Mouse (Mus musculus): ENCODE data around the gene Slc12a9.
A peak's percentile ranks its signal among the peaks of the same experiment; 100 is the strongest.

Gene Slc12a9

DNA sequence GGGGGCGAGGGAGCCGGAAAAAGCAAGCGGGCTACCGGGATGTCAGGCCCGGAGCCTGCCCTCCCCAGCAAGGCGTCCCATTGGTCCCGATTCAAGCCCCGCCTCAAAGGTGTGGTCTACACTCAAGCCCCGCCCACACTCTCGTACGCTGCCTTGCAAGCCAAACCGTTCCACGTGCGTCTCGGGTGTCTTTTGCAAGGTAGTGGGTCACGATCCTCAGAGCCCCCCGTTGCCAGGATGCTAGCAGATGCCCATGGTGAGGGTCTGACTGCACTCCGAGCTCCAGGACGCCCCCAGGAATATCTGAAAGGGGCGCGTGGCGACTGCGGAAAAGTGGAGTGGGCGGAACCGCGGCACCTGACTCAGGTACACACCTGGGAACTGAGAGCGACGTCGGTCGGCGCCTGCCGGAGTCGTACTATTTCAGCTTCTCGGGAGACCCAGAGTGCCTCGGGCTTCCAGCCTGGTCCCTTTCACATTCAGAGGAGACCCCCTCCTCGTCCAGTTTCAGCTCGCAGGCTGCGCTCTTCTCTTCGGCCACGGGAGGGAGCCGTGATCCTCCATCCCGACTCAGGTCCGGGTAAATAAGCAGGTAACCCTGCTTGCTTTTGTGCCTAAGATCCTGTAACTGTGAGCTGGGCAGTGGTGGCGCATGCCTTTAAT, at the start of gene Slc12a9:
Gene Slc12a9 (minus strand): TSS at position 86 of the 663 bp plus-strand sequence.
- peak; percentile 93 for DNase-seq (ENCODE audit: extremely low read depth, insufficient read length, low spot score)

GRCm38 (mm10) chr5:137381152-137381551, 47.8 kb upstream of the Slc12a9 start:
- DNase-seq (ENCODE audit: extremely low read depth, insufficient read length, low spot score): peak; percentile 58

DNA sequence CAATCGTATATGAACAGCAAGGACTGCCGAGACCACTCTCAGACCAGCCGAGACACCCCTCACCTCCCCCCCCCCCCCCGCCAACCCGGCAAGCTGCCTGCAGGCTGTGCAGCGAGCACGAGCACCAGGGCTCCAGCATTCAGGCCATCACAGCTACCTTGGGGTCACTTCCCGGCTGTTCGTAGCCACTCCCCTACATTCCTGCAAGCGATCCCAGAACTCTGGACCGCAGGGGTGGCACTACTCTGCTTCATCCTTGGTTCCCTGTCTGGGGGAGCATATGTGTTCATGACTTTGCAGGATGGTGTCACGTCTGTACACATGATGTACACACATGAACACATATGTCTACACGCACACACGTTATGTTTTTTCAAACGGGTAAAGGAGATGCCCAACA, 44.2 kb upstream of the Slc12a9 start:
- no peak for DNase-seq (ENCODE audit: extremely low read depth, insufficient read length, low spot score)

- DNase-seq (ENCODE audit: extremely low read depth, insufficient read length, low spot score): no peak
Observed at GRCm38 (mm10) chr5:137377176-137377575, 43.8 kb upstream of the Slc12a9 start.

DNA sequence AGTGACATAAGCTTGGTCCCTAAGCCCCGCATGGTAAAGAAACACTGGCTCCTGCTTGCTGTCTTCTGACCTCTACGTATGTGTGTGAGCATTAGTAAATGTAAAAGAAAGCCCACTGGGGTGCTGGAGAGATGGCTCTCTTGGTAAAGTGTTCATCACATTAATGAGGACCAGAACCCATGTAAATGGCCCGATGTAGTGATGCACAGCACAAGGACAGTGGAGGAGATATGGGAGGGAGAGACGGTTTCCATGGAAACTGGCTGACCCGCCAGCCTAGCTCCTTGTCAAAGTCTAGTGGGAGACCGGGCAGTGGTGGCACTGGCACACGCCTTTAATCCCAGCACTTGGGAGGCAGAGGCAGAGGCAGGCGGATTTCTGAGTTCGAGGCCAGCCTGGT, 43.3 kb upstream of the Slc12a9 start:
- DNase-seq (ENCODE audit: extremely low read depth, insufficient read length, low spot score): no peak

DNA sequence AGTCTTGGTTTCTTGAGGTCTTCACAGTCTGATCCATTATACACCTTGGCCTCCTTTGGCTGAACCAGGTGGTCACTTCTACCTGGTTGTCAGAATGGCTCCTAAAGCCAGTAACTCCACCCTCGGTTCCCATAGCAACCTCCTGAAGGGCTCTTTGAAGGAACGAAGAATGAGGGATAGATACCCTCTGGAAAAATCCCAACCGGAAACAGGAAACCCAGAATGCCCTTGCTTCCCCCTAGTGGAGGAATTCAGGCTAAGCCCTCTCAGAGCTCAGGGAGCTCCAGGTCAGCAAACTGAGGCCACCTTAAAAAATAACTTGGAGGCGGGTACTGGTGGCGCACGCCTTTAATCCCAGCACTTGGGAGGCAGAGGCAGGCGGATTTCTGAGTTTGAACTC, 42.8 kb upstream of the Slc12a9 start:
- no peak for DNase-seq (ENCODE audit: extremely low read depth, insufficient read length, low spot score)

DNA sequence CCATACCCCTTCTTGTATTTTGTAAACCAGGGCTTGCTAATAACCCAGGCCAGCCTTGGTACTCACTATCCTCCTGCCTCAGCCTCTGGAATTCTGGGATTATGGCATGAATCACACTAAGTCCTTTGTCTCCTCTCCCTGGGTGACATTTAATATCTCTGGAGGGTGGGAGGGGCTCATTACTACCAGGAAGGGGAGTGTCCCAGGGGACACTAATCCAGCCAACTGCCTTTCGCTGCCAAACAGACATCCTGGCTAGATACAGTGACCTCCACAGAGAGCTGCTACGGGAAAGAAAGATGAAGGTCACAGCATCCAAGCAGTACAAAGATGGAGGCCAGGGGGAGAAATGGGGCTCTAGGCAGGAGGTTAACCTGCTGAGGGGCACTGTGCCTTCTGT, 42.2 kb upstream of the Slc12a9 start:
- peak; percentile 77 for DNase-seq (ENCODE audit: extremely low read depth, insufficient read length, low spot score)

DNA sequence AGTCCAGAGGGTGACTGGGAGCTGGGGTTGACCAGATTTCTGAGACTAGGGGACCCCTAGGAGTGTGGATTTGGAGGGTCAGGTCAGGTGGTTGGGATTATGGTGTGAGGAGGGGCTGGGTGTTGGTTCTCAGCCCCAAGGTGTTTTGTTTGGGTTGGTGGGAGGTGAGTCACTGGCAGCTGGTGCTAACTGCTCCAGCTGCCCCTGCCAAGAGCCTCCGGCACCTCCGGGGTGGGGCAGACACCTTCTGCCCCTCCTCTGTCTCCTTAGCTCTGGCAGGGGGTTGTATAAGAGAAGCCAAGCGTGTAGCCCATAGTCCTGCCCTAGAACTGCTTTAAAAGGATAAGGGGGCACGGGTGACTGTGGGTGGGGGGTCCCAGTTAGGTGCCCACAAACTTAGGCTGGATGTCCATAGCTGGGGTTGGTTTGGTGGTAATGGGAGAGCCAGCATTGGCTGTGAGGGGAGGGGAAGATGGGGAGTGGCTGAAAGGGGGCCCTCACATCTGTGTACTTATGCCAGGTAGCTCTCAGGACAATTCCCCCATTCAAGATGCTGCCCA, 41.2 kb upstream of the Slc12a9 start:
- peak; percentile 68 for DNase-seq (ENCODE audit: extremely low read depth, insufficient read length, low spot score)

DNA sequence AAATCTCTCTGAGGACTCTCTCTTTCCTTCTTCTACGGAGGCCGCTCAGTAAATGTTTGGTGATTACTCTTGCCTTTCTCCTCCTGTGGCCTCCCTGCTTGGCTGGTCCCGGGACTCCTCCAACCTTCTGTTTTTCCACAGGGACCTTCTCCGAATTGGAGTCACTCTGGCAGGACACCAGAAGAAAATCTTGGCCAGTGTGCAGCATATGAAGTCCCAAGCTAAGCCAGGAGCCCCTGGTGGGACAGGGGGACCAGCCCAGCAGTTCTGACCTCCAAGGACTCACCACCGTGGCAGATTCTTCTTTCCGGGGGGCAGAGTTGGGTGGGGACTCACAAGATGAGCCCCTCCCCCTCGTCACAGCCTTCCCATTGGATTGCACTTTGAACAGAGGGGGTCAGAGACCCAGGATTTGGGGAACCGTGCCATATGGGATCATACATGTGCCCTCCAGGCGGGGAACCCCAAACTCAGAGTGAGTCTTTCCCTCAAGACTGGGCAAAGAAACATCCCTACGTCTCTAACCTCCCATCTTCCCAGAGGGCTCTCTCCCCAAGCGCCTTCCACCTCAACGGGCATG, 40.1 kb upstream of the Slc12a9 start:
- DNase-seq (ENCODE audit: extremely low read depth, insufficient read length, low spot score): peak; percentile 46

GRCm38 (mm10) chr5:137369665-137370064, 36.3 kb upstream of the Slc12a9 start:
- DNase-seq (ENCODE audit: extremely low read depth, insufficient read length, low spot score): no peak

GRCm38 (mm10) chr5:137358382-137358781, 25.0 kb upstream of the Slc12a9 start:
- DNase-seq (ENCODE audit: extremely low read depth, insufficient read length, low spot score): no peak

DNA sequence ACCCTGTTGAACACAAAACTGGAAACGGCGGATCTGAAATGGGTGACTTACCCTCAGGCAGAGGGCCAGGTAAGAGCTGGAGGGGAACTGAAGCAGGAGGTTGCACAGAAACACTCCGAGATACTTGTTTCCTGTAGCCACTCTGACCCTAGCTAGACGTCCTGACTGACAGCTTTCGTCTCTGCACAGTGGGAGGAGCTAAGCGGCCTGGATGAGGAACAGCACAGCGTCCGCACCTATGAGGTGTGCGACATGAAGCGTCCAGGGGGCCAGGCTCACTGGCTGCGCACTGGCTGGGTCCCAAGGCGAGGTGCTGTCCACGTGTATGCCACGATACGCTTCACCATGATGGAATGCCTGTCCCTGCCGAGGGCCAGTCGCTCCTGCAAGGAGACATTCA, 20.7 kb upstream of the Slc12a9 start:
- no peak for DNase-seq (ENCODE audit: extremely low read depth, insufficient read length, low spot score)

DNA sequence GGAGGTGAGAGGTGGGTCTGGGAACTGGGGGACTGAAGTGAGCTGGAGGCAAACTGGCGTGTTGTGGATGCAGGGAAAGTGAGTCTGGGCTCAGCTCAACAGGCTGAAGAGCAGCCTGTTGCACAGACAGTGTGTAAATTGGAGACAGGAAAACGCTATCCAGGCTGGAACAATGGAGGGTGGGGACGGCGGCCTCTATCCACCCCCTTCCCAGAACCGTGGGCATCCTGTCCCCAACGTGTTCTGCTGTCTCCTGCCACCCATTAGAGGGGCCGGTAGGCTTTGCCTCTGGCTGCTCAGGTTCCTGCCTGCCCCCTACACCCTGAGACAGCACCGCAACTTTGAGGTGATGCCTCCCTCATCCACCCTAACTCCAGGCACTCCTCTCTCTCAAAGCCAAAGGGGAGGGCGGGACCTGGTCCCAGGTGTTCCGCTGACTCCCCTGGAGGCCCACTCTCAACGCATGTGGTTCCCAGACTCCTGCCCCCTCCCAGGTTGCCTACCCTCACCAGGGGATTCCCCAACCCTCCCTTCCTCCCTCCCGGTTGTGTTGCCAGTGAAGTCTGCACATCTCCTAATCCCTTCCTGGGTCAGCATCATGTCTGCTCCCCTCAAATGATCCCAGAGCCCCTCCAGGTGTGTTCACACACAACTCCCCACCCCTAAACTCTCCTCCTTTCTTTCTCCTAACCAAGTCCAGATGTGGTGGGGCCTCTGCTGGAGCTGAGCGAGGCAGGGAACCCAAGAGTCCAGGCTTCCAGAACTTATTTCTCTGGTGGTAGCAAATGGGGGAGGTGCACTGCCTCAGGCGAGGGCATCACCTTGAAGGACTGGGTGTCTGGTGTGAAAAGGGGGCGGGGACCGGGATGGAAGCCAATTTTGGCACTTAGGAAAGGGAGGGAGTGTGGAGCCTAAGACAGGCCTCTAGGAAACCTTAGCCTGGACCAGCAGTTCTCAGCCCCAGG, 18.9 kb upstream of the Slc12a9 start:
- no peak for DNase-seq (ENCODE audit: extremely low read depth, insufficient read length, low spot score)

DNA sequence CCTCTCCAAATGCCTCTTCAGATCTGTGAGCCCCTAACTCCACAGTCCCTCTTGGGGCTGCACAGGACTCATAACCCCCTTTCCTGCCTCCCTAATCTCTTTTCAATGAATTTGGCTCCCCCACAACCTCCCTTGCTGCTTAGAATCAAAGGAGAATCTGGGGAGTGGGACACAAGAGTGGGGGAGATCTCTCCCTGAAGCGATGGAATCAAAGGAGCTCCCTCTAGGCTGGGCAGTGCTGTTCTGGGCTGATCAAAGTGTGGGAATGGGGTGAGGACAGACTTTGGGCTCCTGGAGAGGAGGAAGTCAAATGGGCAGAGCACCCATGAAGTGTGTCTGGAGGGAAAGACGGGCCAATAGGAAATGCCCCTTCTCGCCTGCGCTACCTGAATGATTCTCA, 18.0 kb upstream of the Slc12a9 start:
- no peak for DNase-seq (ENCODE audit: extremely low read depth, insufficient read length, low spot score)

DNA sequence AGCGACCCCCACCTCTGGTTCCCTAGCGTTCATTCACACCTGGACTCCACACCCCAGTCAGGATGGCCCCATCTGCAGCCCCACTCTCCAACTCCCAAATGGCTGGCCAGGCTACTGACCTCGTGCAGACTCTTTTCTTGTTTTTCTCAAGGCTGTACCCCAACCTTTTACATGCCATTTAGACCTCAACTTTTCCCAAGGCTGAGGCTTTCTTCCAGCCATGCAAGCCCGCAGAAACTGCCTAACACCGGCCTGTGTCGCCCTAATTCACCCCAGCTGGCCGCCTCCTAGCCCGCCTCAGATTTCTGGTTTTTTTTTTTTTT, 17.6 kb upstream of the Slc12a9 start:
- no peak for DNase-seq (ENCODE audit: extremely low read depth, insufficient read length, low spot score)

DNA sequence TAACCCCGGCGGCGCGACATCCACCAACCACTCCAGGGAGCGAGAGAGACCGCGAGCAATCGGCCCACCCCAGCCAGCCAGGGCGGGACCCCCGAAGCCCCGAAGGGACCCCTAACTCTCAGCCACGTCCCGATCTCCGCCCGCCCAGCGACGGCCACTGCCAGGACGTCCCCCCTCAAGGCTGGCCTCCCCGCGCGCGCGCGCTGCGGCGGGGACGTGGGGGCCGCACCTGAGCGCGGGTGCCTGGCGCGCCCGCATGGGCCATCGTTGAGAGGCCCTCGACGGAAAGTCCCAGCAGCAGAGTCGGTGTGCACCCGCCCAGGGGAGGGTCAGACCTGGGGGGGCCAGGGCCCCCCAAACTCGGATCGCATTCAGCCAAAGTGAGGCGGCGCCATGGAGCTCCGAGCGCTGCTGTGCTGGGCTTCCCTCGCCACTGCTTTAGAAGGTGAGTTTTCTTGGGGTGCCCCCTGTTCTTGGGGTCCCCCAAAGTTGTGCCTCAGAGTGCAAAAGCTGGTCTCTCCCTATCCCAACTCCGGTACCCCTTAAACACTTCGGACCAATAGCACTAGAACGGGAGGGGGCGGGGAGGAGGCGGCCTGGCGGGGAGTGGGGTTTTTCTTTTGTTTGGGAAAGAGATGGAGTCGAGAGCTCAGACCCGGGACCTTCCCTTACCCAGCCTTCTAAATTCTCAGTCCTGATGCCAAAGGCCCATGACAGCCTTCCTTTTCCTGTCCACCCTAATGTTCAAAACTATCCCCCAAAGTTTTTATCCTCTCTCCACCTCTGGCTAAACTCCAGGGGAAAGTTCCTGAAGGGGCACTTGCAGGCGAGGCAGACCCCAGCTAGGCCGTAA, 17.0 kb upstream of the Slc12a9 start:
- no peak for DNase-seq (ENCODE audit: extremely low read depth, insufficient read length, low spot score)

GRCm38 (mm10) chr5:137349384-137350204, 16.2 kb upstream of the Slc12a9 start, which contains the start of gene Ephb4:
Ephb4 (plus strand) TSS chr5:137350109.
- DNase-seq (ENCODE audit: extremely low read depth, insufficient read length, low spot score): peak; percentile 92

DNA sequence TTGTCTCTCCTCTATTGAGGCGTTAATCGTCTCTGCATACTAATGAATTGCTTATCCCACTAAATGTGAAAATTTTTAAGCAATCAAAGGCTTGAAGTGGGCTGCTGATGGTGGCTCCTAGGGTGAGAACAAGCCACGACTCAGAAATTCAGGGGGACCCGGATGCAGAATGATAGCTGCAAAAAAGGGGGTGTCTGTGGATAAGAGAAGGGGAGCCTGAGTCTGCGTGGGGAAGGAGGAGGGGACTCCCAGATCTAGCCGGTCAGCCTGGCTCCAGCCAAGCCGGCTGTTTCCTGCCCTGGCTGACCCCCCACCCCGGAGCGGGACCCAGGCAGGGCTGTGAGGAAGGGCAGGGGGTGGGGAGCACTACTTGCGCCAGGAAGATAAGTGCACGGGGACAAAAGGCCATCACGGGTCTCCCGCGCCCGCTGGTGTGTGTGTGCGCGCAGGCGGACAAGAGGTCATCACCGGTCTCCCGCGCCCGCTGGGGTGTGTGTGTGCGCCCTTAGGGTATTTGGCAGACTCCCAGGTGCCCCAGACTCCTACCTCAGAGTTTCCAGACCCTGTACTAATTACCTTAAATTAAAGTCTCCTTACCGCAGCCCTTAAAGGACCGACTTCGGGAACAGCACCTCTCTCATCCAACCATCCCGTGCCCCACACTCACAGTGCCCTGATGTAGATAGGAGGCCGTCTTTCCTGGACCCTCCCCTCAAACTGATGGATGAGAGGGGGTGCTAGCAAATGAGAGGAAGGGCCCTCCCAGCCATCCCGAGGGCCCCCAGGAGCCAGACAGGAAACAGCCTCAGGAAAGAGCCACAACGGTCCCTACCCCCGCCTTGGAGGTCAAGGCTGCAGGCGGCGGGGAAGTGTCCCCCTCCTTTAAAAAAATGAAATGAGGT, 15.3 kb upstream of the Slc12a9 start:
- no peak for DNase-seq (ENCODE audit: extremely low read depth, insufficient read length, low spot score)

DNA sequence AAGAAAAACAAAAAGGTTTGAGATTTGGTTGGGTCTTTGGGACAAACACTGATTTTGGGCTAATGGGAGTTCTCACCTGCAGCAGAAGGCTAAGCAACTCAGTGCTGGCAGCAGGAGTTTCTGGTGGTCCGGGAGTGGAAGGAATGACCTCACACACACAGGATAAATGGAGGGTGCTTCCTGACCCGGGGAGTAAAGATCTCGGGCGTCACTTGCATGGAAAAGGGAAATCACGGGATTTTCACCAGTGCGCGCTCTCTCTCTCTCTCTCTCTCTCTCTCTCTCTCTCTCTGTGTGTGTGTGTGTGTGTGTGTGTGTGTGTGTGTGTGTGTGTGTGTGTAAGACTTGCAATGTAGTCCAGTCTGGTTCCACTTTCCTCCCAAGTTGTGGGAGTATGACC, 14.5 kb upstream of the Slc12a9 start:
- DNase-seq (ENCODE audit: extremely low read depth, insufficient read length, low spot score): no peak

All from 3134 (cell line).